Mouse (Mus musculus): ENCODE data around the gene Tgfbrap1. TPM values are rescaled to one million over a fixed set of nuclear protein-coding genes. Genes with fewer than 3 reads are reported as not detected.

Tgfbrap1 gene
- polyA plus RNA-seq, 1 experiment from 2014 or later: 17.6 TPM

- Histone ChIP-seq H3K4me2 (ENCODE audit: low read length) (peak overlapping the region; percentile 88), H3K4me1 (ENCODE audit: control insufficient read depth, insufficient read depth, low read length) (peaks cover 24% of the 10 kb centered on the region), H3K9ac (ENCODE audit: low read depth, low read length) (peak overlapping the region; percentile 93), H3K36me3 (ENCODE audit: control insufficient read depth, insufficient read depth, low read length) (no peaks in the 10 kb centered on the region), H3K9me3 (replicated peaks; ENCODE audit: control insufficient read depth, low read length, poor library complexity, severe bottlenecking) (no peaks in the 10 kb centered on the region), H3K27me3 (ENCODE audit: control insufficient read depth, insufficient read depth, low read depth, low read length) (no peaks in the 10 kb centered on the region), H3K4me3 (ENCODE audit: low read depth, low read length) (peak overlapping the region; percentile 80), H3K27ac (ENCODE audit: low read length) (peak overlapping the region; percentile 87)
- peak; percentile 34; the same call in 1 of the 2 replicates for ATAC-seq
- 46% methylated on average over 13 of the region's 13 CpGs for WGBS
These were observed 7.0 kb downstream of the Tgfbrap1 start for GRCm38 (mm10) chr1:43091306-43092055.

DNA sequence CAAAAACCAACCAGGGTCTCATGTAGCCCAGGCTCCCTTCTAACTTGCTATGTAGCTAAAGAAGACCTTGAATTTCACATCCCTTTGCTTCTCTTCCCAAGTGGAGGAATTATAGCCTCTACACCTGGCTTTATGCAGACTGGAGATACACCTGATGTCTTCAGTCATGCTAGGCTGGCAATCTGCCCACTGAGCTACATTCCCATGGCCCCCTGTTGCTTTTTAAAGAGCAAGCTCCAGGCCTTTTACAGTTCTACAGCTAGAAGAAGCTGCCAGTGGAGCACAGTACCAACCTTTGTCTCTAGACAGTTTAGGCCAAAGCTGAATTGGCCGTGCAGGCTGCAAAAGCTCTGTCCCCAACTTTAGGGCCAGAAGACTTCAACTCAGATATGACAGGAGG is 8.0 kb downstream of the Tgfbrap1 start:
- H3K4me3 ChIP-seq (ENCODE audit: low read depth, low read length): no peak overlapping the region
- no peaks in the 10 kb centered on the region for H3K36me3 ChIP-seq (ENCODE audit: control insufficient read depth, insufficient read depth, low read length)
- H3K27me3 ChIP-seq (ENCODE audit: control insufficient read depth, insufficient read depth, low read depth, low read length): no peaks in the 10 kb centered on the region
- H3K4me1 ChIP-seq (ENCODE audit: control insufficient read depth, insufficient read depth, low read length): peaks cover 24% of the 10 kb centered on the region
- no peak overlapping the region for H3K4me2 ChIP-seq (ENCODE audit: low read length)
- no peak for ATAC-seq
- no peak overlapping the region for H3K27ac ChIP-seq (ENCODE audit: low read length)
- H3K9ac ChIP-seq (ENCODE audit: low read depth, low read length): no peak overlapping the region
- 92% methylated on average over 1 of the region's 1 CpGs for WGBS
- H3K9me3 ChIP-seq (replicated peaks; ENCODE audit: control insufficient read depth, low read length, poor library complexity, severe bottlenecking): no peaks in the 10 kb centered on the region

DNA sequence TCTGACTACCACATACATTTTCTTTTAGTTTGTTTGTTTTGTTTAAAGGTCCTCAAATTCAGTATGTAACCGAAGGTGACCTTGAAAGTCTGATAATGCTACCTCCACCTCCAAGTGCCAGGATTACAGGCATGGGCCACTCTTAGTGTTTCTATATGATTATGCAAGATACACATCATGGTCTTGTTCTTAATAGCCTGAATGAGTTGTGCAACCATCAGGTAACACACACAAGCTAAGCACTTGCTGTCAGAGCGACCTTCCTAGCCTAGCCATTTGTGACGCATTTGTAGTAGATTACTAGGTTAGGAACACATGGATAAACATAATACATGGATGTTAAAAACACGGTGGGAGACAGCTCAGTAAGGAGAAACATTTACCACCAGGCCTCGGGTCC is 15.5 kb downstream of the Tgfbrap1 start:
- Histone ChIP-seq H3K4me3 (ENCODE audit: low read depth, low read length) (no peak overlapping the region), H3K36me3 (ENCODE audit: control insufficient read depth, insufficient read depth, low read length) (no peaks in the 10 kb centered on the region), H3K27me3 (ENCODE audit: control insufficient read depth, insufficient read depth, low read depth, low read length) (no peaks in the 10 kb centered on the region), H3K9ac (ENCODE audit: low read depth, low read length) (no peak overlapping the region), H3K9me3 (replicated peaks; ENCODE audit: control insufficient read depth, low read length, poor library complexity, severe bottlenecking) (no peaks in the 10 kb centered on the region), H3K27ac (ENCODE audit: low read length) (no peak overlapping the region), H3K4me2 (ENCODE audit: low read length) (no peak overlapping the region), H3K4me1 (ENCODE audit: control insufficient read depth, insufficient read depth, low read length) (no peaks in the 10 kb centered on the region)
- ATAC-seq: no peak
- whole genome bisulfite sequencing: 89% methylated on average over 5 of the region's 5 CpGs

- ATAC-seq: no peak
- Histone ChIP-seq H3K27ac (ENCODE audit: low read length) (no peak overlapping the region), H3K4me2 (ENCODE audit: low read length) (no peak overlapping the region), H3K27me3 (ENCODE audit: control insufficient read depth, insufficient read depth, low read depth, low read length) (no peaks in the 10 kb centered on the region), H3K36me3 (ENCODE audit: control insufficient read depth, insufficient read depth, low read length) (peaks cover 7% of the 10 kb centered on the region; the same call in 1 of the 2 replicates), H3K4me3 (ENCODE audit: low read depth, low read length) (no peak overlapping the region), H3K9ac (ENCODE audit: low read depth, low read length) (no peak overlapping the region), H3K4me1 (ENCODE audit: control insufficient read depth, insufficient read depth, low read length) (no peaks in the 10 kb centered on the region), H3K9me3 (replicated peaks; ENCODE audit: control insufficient read depth, low read length, poor library complexity, severe bottlenecking) (no peaks in the 10 kb centered on the region)
- 85% methylated on average over 2 of the region's 2 CpGs for WGBS
These were observed 20.3 kb downstream of the Tgfbrap1 start for GRCm38 (mm10) chr1:43078124-43078523.

DNA sequence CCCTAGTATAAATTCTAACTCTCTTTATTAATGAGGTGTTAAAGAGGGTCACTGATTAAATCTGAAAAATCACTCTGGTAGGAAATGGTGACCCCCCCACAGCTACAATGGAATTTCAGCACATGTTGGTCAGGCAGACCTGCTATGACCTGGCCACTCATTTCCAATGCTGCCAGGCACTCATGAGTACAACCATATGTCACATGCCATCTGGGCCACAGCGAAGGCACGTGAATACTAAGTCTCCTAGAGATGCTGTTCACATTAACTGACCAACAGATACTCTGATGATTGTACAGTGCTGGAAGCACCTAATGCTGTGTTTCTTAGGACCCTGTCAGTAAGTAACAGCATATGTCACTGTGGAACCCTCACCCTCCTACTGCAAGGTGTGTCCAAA is 23.6 kb downstream of the Tgfbrap1 start:
- Histone ChIP-seq H3K9ac (ENCODE audit: low read depth, low read length) (no peak overlapping the region), H3K4me2 (ENCODE audit: low read length) (no peak overlapping the region), H3K9me3 (replicated peaks; ENCODE audit: control insufficient read depth, low read length, poor library complexity, severe bottlenecking) (no peaks in the 10 kb centered on the region), H3K4me1 (ENCODE audit: control insufficient read depth, insufficient read depth, low read length) (no peaks in the 10 kb centered on the region), H3K27ac (ENCODE audit: low read length) (no peak overlapping the region), H3K4me3 (ENCODE audit: low read depth, low read length) (no peak overlapping the region), H3K36me3 (ENCODE audit: control insufficient read depth, insufficient read depth, low read length) (peaks cover 7% of the 10 kb centered on the region; the same call in 1 of the 2 replicates), H3K27me3 (ENCODE audit: control insufficient read depth, insufficient read depth, low read depth, low read length) (no peaks in the 10 kb centered on the region)
- ATAC-seq: no peak
- WGBS: 97% methylated on average over 2 of the region's 2 CpGs

GRCm38 (mm10) chr1:43072561-43072960 is 25.9 kb downstream of the Tgfbrap1 start:
- no peak for ATAC-seq

GRCm38 (mm10) chr1:43072028-43072427 is 26.4 kb downstream of the Tgfbrap1 start:
- ATAC-seq: no peak
- H3K36me3 ChIP-seq (ENCODE audit: control insufficient read depth, insufficient read depth, low read length): peaks cover 7% of the 10 kb centered on the region; the same call in 1 of the 2 replicates

More at GRCm38 (mm10) chr1:43072561-43072960, 25.9 kb downstream of the Tgfbrap1 start:
- H3K4me2 ChIP-seq (ENCODE audit: low read length): no peak overlapping the region
- WGBS: 80% methylated on average over 1 of the region's 1 CpGs
- no peaks in the 10 kb centered on the region for H3K27me3 ChIP-seq (ENCODE audit: control insufficient read depth, insufficient read depth, low read depth, low read length)
- no peak overlapping the region for H3K9ac ChIP-seq (ENCODE audit: low read depth, low read length)
- H3K27ac ChIP-seq (ENCODE audit: low read length): no peak overlapping the region
- H3K4me1 ChIP-seq (ENCODE audit: control insufficient read depth, insufficient read depth, low read length): no peaks in the 10 kb centered on the region
- no peak overlapping the region for H3K4me3 ChIP-seq (ENCODE audit: low read depth, low read length)
- H3K36me3 ChIP-seq (ENCODE audit: control insufficient read depth, insufficient read depth, low read length): peaks cover 7% of the 10 kb centered on the region; the same call in 1 of the 2 replicates
- no peaks in the 10 kb centered on the region for H3K9me3 ChIP-seq (replicated peaks; ENCODE audit: control insufficient read depth, low read length, poor library complexity, severe bottlenecking)

DNA sequence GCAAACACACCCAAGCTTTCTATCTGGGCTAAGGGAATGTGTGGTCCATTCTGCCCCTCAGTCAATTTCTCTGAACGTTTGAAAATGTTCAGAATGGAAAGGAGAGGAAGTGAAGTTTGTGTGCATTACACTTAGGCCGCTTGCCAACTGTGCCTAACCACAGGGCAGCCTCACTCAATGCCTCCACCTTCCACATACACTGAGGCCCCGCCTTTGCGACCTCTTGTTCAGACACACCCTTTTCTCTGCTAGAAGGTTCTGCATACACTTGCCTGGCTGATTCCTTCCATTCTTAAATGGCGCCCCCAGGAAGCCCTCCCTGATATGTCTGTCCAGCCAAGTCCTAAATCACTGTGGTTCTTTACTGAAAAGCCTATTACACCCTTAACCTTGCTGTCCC is 27.7 kb downstream of the Tgfbrap1 start:
- no peak overlapping the region for H3K9ac ChIP-seq (ENCODE audit: low read depth, low read length)
- 90% methylated on average over 5 of the region's 5 CpGs for WGBS
- ATAC-seq: no peak
- peaks cover 8% of the 10 kb centered on the region; the same call in 1 of the 2 replicates for H3K36me3 ChIP-seq (ENCODE audit: control insufficient read depth, insufficient read depth, low read length)
- H3K9me3 ChIP-seq (replicated peaks; ENCODE audit: control insufficient read depth, low read length, poor library complexity, severe bottlenecking): no peaks in the 10 kb centered on the region
- no peak overlapping the region for H3K4me2 ChIP-seq (ENCODE audit: low read length)
- H3K27ac ChIP-seq (ENCODE audit: low read length): no peak overlapping the region
- no peaks in the 10 kb centered on the region for H3K4me1 ChIP-seq (ENCODE audit: control insufficient read depth, insufficient read depth, low read length)
- H3K27me3 ChIP-seq (ENCODE audit: control insufficient read depth, insufficient read depth, low read depth, low read length): no peaks in the 10 kb centered on the region
- H3K4me3 ChIP-seq (ENCODE audit: low read depth, low read length): no peak overlapping the region

More at GRCm38 (mm10) chr1:43072028-43072427, 26.4 kb downstream of the Tgfbrap1 start:
- H3K27ac ChIP-seq (ENCODE audit: low read length): no peak overlapping the region
- no peaks in the 10 kb centered on the region for H3K9me3 ChIP-seq (replicated peaks; ENCODE audit: control insufficient read depth, low read length, poor library complexity, severe bottlenecking)
- H3K27me3 ChIP-seq (ENCODE audit: control insufficient read depth, insufficient read depth, low read depth, low read length): no peaks in the 10 kb centered on the region
- H3K4me1 ChIP-seq (ENCODE audit: control insufficient read depth, insufficient read depth, low read length): no peaks in the 10 kb centered on the region
- H3K9ac ChIP-seq (ENCODE audit: low read depth, low read length): no peak overlapping the region
- no peak overlapping the region for H3K4me2 ChIP-seq (ENCODE audit: low read length)
- no peak overlapping the region for H3K4me3 ChIP-seq (ENCODE audit: low read depth, low read length)
- 93% methylated on average over 8 of the region's 8 CpGs for WGBS

- Histone ChIP-seq H3K4me3 (ENCODE audit: low read depth, low read length) (no peak overlapping the region), H3K36me3 (ENCODE audit: control insufficient read depth, insufficient read depth, low read length) (peaks cover 4% of the 10 kb centered on the region), H3K4me1 (ENCODE audit: control insufficient read depth, insufficient read depth, low read length) (no peaks in the 10 kb centered on the region), H3K9me3 (replicated peaks; ENCODE audit: control insufficient read depth, low read length, poor library complexity, severe bottlenecking) (no peaks in the 10 kb centered on the region), H3K9ac (ENCODE audit: low read depth, low read length) (no peak overlapping the region), H3K27me3 (ENCODE audit: control insufficient read depth, insufficient read depth, low read depth, low read length) (no peaks in the 10 kb centered on the region), H3K4me2 (ENCODE audit: low read length) (no peak overlapping the region), H3K27ac (ENCODE audit: low read length) (no peak overlapping the region)
- ATAC-seq: no peak
- WGBS: 91% methylated on average over 7 of the region's 7 CpGs
These were observed 30.9 kb downstream of the Tgfbrap1 start for GRCm38 (mm10) chr1:43067551-43067950.

Data from midbrain, embryonic 16.5 days (tissue).